ENCODE assay signal across 8 mouse cellular contexts in genomic region chr19:46041933-46042475, GRCm38 (mm10). TPM values are rescaled to one million over a fixed set of nuclear protein-coding genes. Genes with fewer than 3 reads are reported as not detected.
DNase-seq lines count a peak whose midpoint lies in the region; ATAC-seq and TF ChIP-seq lines count a peak whose summit lies in the region.

No protein-coding gene starts in this region.

- peak overlapping the region; percentile 99 for H3K9ac ChIP-seq in ES-Bruce4 (ENCODE audit: low read depth, poor library complexity, severe bottlenecking)
- peak overlapping the region; percentile 99 for H3K9ac ChIP-seq in forebrain, embryonic 15.5 days (replicated peaks)
- H3K9ac ChIP-seq in lung, postnatal 0 days (replicated peaks; ENCODE audit: low read depth), result 0 out of 2 replicates have a peak overlapping the region, but pooled peaks have one; percentile 23

- peak; percentile 38 for ATAC-seq in forebrain, embryonic 15.5 days (replicated peaks)
- no peak for ATAC-seq in lung, postnatal 0 days

- H3K27ac ChIP-seq in ES-Bruce4 (ENCODE audit: insufficient read depth, low read length), result peak overlapping the region; percentile 40
- H3K27ac ChIP-seq in forebrain, embryonic 15.5 days (replicated peaks), result peak overlapping the region; percentile 99
- peak overlapping the region; percentile 96 for H3K27ac ChIP-seq in hindbrain, embryonic 10.5 days
- H3K27ac ChIP-seq in lung, postnatal 0 days (ENCODE audit: low read length), result peak overlapping the region; percentile 66

- no peaks in the 10 kb centered on the region for H3K27me3 ChIP-seq in ES-Bruce4 (ENCODE audit: control insufficient read depth, insufficient read depth, low read length, poor library complexity, severe bottlenecking)
- H3K27me3 ChIP-seq in forebrain, embryonic 15.5 days, result no peaks in the 10 kb centered on the region
- H3K27me3 ChIP-seq in hindbrain, embryonic 10.5 days (ENCODE audit: insufficient read depth, poor library complexity, severe bottlenecking), result no peaks in the 10 kb centered on the region
- H3K27me3 ChIP-seq in lung, postnatal 0 days (replicated peaks; ENCODE audit: insufficient read depth, low read length), result no peaks in the 10 kb centered on the region

- H3K36me3 ChIP-seq in ES-Bruce4 (ENCODE audit: control insufficient read depth, insufficient read depth, low read length, poor library complexity, severe bottlenecking), result no peaks in the 10 kb centered on the region
- H3K36me3 ChIP-seq in forebrain, embryonic 15.5 days, result no peaks in the 10 kb centered on the region
- H3K36me3 ChIP-seq in hindbrain, embryonic 10.5 days, result peaks cover under 1% of the 10 kb centered on the region; the same call in 1 of the 2 replicates
- H3K36me3 ChIP-seq in lung, postnatal 0 days (ENCODE audit: insufficient read depth, low read length), result no peaks in the 10 kb centered on the region

- peak; percentile 1 for TF ChIP-seq POLR2A in ES-Bruce4 (IDR thresholded peaks at IDR 0.05; ENCODE audit: insufficient read depth, low read length)
- TF ChIP-seq POLR2A in brain, embryonic 14.5 days (IDR thresholded peaks at IDR 0.05; ENCODE audit: borderline replicate concordance, extremely low read depth, insufficient read depth, insufficient read length, poor library complexity, severe bottlenecking), result 0 out of 2 replicates have a peak, but pooled peaks have one; percentile 15

- DNase-seq in brain, embryonic 14.5 days (ENCODE audit: low read depth), result peak; percentile 96
- peak; percentile 78 for DNase-seq in hindbrain, embryonic 10.5 days (ENCODE audit: low spot score)
- DNase-seq in layer of hippocampus, postnatal 14 days (ENCODE audit: low spot score in 2 of 2), result peak; percentile 76 to 86
- DNase-seq in lung, postnatal 0 days (ENCODE audit: low spot score), result peak; percentile 92
- DNase-seq in retina, embryonic 14.5 days (ENCODE audit: low spot score), result peak; percentile 91
- DNase-seq in urinary bladder, postnatal 10 days (ENCODE audit: low spot score), result peak; percentile 70

- H3K4me3 ChIP-seq in ES-Bruce4 (ENCODE audit: low read depth, low read length), result peak overlapping the region; percentile 43
- peak overlapping the region; percentile 99 for H3K4me3 ChIP-seq in forebrain, embryonic 15.5 days
- peak overlapping the region; percentile 93 for H3K4me3 ChIP-seq in hindbrain, embryonic 10.5 days
- peak overlapping the region; percentile 95 for H3K4me3 ChIP-seq in lung, postnatal 0 days (ENCODE audit: low read depth, low read length)

- H3K4me2 ChIP-seq in forebrain, embryonic 15.5 days (replicated peaks), result peak overlapping the region; percentile 99
- peak overlapping the region; percentile 93 for H3K4me2 ChIP-seq in lung, postnatal 0 days (replicated peaks; ENCODE audit: low read depth, low read length)

- no peak for TF ChIP-seq EP300 in ES-Bruce4 (IDR thresholded peaks at IDR 0.05; ENCODE audit: insufficient read depth, low read depth, low read length)
- TF ChIP-seq EP300 in lung, postnatal 0 days (IDR thresholded peaks at IDR 0.05), result no peak

- no peaks in the 10 kb centered on the region for H3K9me3 ChIP-seq in ES-Bruce4 (replicated peaks; ENCODE audit: control insufficient read depth, insufficient read depth, low read length, poor library complexity, severe bottlenecking)
- H3K9me3 ChIP-seq in forebrain, embryonic 15.5 days, result no peaks in the 10 kb centered on the region
- H3K9me3 ChIP-seq in hindbrain, embryonic 10.5 days, result no peaks in the 10 kb centered on the region
- H3K9me3 ChIP-seq in lung, postnatal 0 days (ENCODE audit: low read length), result no peaks in the 10 kb centered on the region

- WGBS in forebrain, embryonic 15.5 days, result 1% methylated on average over 12 of the region's 14 CpGs
- WGBS in hindbrain, embryonic 10.5 days, result under 1% methylated on average over 14 of the region's 14 CpGs
- WGBS in lung, postnatal 0 days, result 0% methylated on average over 9 of the region's 14 CpGs

- no peak for TF ChIP-seq CTCF in ES-Bruce4 (IDR thresholded peaks at IDR 0.05; ENCODE audit: low read depth, low read length)
- no peak for TF ChIP-seq CTCF in brain, embryonic 14.5 days (IDR thresholded peaks at IDR 0.05; ENCODE audit: borderline replicate concordance, extremely low read depth, insufficient read depth, insufficient read length)
- no peak for TF ChIP-seq CTCF in lung, postnatal 0 days (IDR thresholded peaks at IDR 0.05)

- H3K4me1 ChIP-seq in ES-Bruce4 (ENCODE audit: control insufficient read depth, insufficient read depth, low read length), result peaks cover 3% of the 10 kb centered on the region
- peaks cover 78% of the 10 kb centered on the region for H3K4me1 ChIP-seq in forebrain, embryonic 15.5 days
- peaks cover 95% of the 10 kb centered on the region for H3K4me1 ChIP-seq in hindbrain, embryonic 10.5 days (replicated peaks)
- peaks cover 55% of the 10 kb centered on the region; the same call in 1 of the 2 replicates for H3K4me1 ChIP-seq in lung, postnatal 0 days (ENCODE audit: insufficient read depth, low read depth, low read length)

RNA-seq across cellular contexts. Expression of gene Pprc1, which starts 2.7 kb away (rescaled TPM):
- polyA plus RNA-seq in ES-Bruce4 (2011; ENCODE audit: insufficient read depth, insufficient read length, low read depth, missing spikeins), result 114 and 141 TPM in 2 replicates
- 24.0 and 30.1 TPM in 2 replicates for polyA plus RNA-seq in brain, embryonic 14.5 days (2012; rRNA removed)
- polyA plus RNA-seq in forebrain, embryonic 15.5 days (2015; fragmentation: Nextera tagmentation; extraction: Ambion mirVana), result 17.8 and 20.1 TPM in 2 replicates
- 39.9 and 49.6 TPM in 2 replicates for polyA plus RNA-seq in hindbrain, embryonic 10.5 days (2016; fragmentation: Nextera tagmentation; extraction: Ambion mirVana)
- 10 to 100 TPM; 23.4 to 29.0 TPM for total RNA-seq in layer of hippocampus, postnatal 14 days (2021)
- polyA plus RNA-seq in lung, postnatal 0 days (2015; fragmentation: Nextera tagmentation; extraction: Ambion mirVana), result 6.0 and 6.9 TPM in 2 replicates

RNA-seq across cellular contexts. Expression of gene Ldb1, which starts 3.0 kb away (rescaled TPM):
- 146 and 155 TPM in 2 replicates for polyA plus RNA-seq in ES-Bruce4 (2011; ENCODE audit: insufficient read depth, insufficient read length, low read depth, missing spikeins)
- 404 and 531 TPM in 2 replicates for polyA plus RNA-seq in brain, embryonic 14.5 days (2012; rRNA removed)
- polyA plus RNA-seq in forebrain, embryonic 15.5 days (2015; fragmentation: Nextera tagmentation; extraction: Ambion mirVana), result 131 TPM in 2 replicates
- polyA plus RNA-seq in hindbrain, embryonic 10.5 days (2016; fragmentation: Nextera tagmentation; extraction: Ambion mirVana), result 90.2 and 111 TPM in 2 replicates
- total RNA-seq in layer of hippocampus, postnatal 14 days (2021), result 100 to 1,000 TPM in 1 of 2 experiments, 10 to 100 TPM in 1; 95.3 to 103 TPM
- 96.3 and 107 TPM in 2 replicates for polyA plus RNA-seq in lung, postnatal 0 days (2015; fragmentation: Nextera tagmentation; extraction: Ambion mirVana)

RNA-seq across cellular contexts. Expression of gene Nolc1, which starts 33.7 kb away (rescaled TPM):
- polyA plus RNA-seq in ES-Bruce4 (2011; ENCODE audit: insufficient read depth, insufficient read length, low read depth, missing spikeins), result 157 and 164 TPM in 2 replicates
- polyA plus RNA-seq in brain, embryonic 14.5 days (2012; rRNA removed), result 41.4 and 54.5 TPM in 2 replicates
- 77.4 and 86.3 TPM in 2 replicates for polyA plus RNA-seq in forebrain, embryonic 15.5 days (2015; fragmentation: Nextera tagmentation; extraction: Ambion mirVana)
- 110 and 136 TPM in 2 replicates for polyA plus RNA-seq in hindbrain, embryonic 10.5 days (2016; fragmentation: Nextera tagmentation; extraction: Ambion mirVana)
- 10 to 100 TPM; 39.9 to 40.7 TPM for total RNA-seq in layer of hippocampus, postnatal 14 days (2021)
- polyA plus RNA-seq in lung, postnatal 0 days (2015; fragmentation: Nextera tagmentation; extraction: Ambion mirVana), result 22.5 and 26.0 TPM in 2 replicates

RNA-seq across cellular contexts. Expression of gene Hps6, which starts 38.7 kb away (rescaled TPM):
- 3.1 and 3.3 TPM in 2 replicates for polyA plus RNA-seq in ES-Bruce4 (2011; ENCODE audit: insufficient read depth, insufficient read length, low read depth, missing spikeins)
- 1.6 and 2.1 TPM in 2 replicates for polyA plus RNA-seq in brain, embryonic 14.5 days (2012; rRNA removed)
- polyA plus RNA-seq in forebrain, embryonic 15.5 days (2015; fragmentation: Nextera tagmentation; extraction: Ambion mirVana), result 2.9 and 3.4 TPM in 2 replicates
- polyA plus RNA-seq in hindbrain, embryonic 10.5 days (2016; fragmentation: Nextera tagmentation; extraction: Ambion mirVana), result 4.8 and 5.7 TPM in 2 replicates
- 1 to 10 TPM; 4.9 to 5.9 TPM for total RNA-seq in layer of hippocampus, postnatal 14 days (2021)
- polyA plus RNA-seq in lung, postnatal 0 days (2015; fragmentation: Nextera tagmentation; extraction: Ambion mirVana), result 8.9 and 9.6 TPM in 2 replicates

RNA-seq across cellular contexts. Expression of gene Armh3, which starts 43.7 kb away (rescaled TPM):
- polyA plus RNA-seq in ES-Bruce4 (2011; ENCODE audit: insufficient read depth, insufficient read length, low read depth, missing spikeins), result 17.1 and 18.6 TPM in 2 replicates
- polyA plus RNA-seq in brain, embryonic 14.5 days (2012; rRNA removed), result 19.6 and 22.0 TPM in 2 replicates
- 22.8 and 24.7 TPM in 2 replicates for polyA plus RNA-seq in forebrain, embryonic 15.5 days (2015; fragmentation: Nextera tagmentation; extraction: Ambion mirVana)
- polyA plus RNA-seq in hindbrain, embryonic 10.5 days (2016; fragmentation: Nextera tagmentation; extraction: Ambion mirVana), result 16.6 and 19.4 TPM in 2 replicates
- total RNA-seq in layer of hippocampus, postnatal 14 days (2021), result 10 to 100 TPM; 21.0 to 21.3 TPM
- polyA plus RNA-seq in lung, postnatal 0 days (2015; fragmentation: Nextera tagmentation; extraction: Ambion mirVana), result 8.8 and 9.0 TPM in 2 replicates

Comparison
In these comparisons a context has a peak if more than half of its experiments do, and no peak if none do; other contexts are left out.
1. H3K27ac ChIP-seq: peak in every context shown above with its lines; median percentile 99 in forebrain, embryonic 15.5 days; 96 in hindbrain, embryonic 10.5 days; 66 in lung, postnatal 0 days; 40 in ES-Bruce4.
2. H3K4me3 ChIP-seq: peak in every context shown above with its lines; median percentile 99 in forebrain, embryonic 15.5 days; 95 in lung, postnatal 0 days; 93 in hindbrain, embryonic 10.5 days; 43 in ES-Bruce4.
3. H3K9ac ChIP-seq: peak in every context shown above with its lines; median percentile 99 in ES-Bruce4; 99 in forebrain, embryonic 15.5 days; 23 in lung, postnatal 0 days.